Mouse (Mus musculus) T-helper 1 cell (primary cell): ENCODE results near the gene Kiss1.
"Not testable (repeated sequence)": the region's sequence is repeated elsewhere in the genome, so short reads cannot be mapped to it uniquely, and the experiment has no call there.

Experiments
- in situ Hi-C: fragments of 300-600 bp; cut with MboI, MseI; formaldehyde crosslinking; loops from one replicate; pipeline ENCODE4 v1.15.1; 2025; ENCODE audit warnings: high pct_unique_total_duplicates

Kiss1 gene

GRCm38 (mm10) chr1:133316577-133316976 lies 5.1 kb upstream of the Kiss1 start:
- in situ Hi-C loops = loop anchor here (5.0 kb wide), 1 partner anchor 36 kb away; the partner anchor contains the start of gene Ren1

- in situ Hi-C loops = loop anchor here (5.0 kb wide), 1 partner anchor 35 kb away; the partner anchor contains the start of gene Ren1
Observed at GRCm38 (mm10) chr1:133317149-133317548, 4.5 kb upstream of the Kiss1 start.

- in situ Hi-C loops = no loop called here
Observed at GRCm38 (mm10) chr1:133323333-133323732, 1.7 kb downstream of the Kiss1 start.

DNA sequence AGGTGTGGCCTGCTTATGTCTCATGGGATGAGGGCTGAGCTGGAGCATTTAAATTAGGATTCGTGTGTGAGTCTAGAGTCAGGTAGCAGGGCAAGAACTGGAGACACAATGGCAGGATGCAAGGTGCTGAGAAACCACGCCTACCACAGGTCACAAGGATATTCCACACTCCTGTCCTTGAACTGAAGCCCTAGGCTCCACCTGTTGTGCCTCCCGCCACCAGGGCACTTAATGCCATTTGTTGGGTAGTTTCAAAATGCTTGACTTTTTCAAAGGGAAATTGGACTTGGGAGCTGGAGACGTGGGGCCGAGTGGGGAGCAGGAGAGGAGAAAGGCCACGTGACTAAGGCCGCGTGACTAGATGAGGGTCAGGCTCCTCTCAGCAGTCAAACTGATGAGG lies 4.3 kb downstream of the Kiss1 start:
- in situ Hi-C loops = no loop called here

- in situ Hi-C loops = no loop called here
Observed at GRCm38 (mm10) chr1:133327094-133327493, 5.4 kb downstream of the Kiss1 start.

DNA sequence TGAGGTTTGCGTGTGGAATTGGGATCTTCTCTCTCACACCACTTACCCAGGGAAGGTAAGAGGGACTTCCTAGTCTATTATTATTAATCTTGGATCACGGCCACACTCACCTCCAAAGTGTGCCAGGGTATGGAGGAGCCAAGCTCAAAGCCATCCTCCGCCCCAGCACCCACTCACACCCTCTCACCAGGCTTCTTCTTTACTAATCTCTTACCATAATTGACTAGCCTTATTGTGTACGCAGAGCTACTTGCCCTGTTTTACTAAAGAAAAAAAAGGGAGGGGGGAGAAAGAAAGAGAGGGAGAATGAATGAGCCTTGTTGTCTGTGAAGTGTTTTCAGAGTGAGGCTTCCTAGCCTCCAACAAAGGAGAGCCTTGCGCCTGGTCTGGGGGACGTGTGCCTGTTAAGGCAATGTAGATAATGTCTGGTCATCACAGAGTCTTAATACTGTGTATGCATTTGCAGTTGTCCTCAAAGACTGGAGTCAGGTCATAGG lies 6.7 kb downstream of the Kiss1 start:
- in situ Hi-C loops = no loop called here

- in situ Hi-C loops = no loop called here
Observed at GRCm38 (mm10) chr1:133328896-133329637, 7.4 kb downstream of the Kiss1 start.

GRCm38 (mm10) chr1:133329638-133329964 lies 7.9 kb downstream of the Kiss1 start:
- in situ Hi-C loops = no loop called here

DNA sequence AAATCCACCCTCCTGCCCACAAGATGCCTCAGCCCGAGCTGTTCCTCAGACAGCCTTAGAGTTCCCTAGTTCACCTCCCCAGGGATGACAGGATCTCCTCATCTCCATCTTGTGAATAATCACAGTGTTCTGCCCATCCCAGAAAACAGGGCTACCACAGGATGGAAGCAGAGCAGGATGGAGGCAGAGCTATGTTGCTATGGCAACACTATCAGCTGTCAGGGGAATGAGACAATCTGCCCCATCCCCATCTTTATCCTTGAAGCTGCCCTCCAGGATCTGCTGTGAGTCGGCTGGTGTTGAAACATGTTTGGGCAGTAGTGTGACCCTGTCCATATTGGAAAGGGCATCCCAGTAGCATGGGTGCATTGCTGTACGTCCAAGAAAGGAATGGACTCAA lies 9.5 kb downstream of the Kiss1 start:
- in situ Hi-C loops = no loop called here

DNA sequence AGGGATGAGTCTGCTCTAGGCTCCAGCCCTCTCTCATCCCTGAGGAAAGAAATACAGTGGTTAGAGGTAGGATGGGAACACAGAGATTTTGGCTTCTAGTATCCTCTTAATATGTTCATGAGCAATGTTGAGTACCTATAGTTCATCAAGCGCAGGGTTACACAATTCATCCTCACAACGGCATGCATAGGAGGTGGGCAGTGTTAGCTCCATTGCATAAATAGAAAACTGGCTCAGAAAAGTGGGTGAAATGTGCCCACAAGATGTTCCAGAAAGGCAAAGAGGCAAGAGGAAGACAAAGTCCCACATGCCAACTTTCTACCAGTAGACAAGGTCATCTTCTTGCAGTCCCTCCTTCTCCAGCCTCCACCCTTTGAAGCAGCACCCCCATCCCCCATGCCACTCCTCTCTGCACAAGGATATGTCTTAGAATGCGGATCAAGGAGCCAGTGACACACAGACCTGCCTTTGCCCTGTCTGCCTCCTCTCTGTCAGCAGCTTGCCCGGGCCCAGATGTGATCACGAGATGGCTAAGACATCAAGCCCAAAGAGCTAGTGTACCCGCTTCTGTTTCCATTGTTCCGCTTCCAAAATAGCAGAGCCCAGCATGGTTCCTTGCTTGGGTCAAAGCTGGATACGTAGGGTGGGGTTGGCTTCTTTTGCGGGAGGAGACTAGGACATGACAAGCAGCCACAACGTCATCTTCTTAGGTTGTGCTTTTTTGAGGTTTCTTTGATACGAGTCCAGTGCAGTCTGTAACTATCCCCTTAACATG lies 11.2 kb downstream of the Kiss1 start:
- in situ Hi-C loops = no loop called here

DNA sequence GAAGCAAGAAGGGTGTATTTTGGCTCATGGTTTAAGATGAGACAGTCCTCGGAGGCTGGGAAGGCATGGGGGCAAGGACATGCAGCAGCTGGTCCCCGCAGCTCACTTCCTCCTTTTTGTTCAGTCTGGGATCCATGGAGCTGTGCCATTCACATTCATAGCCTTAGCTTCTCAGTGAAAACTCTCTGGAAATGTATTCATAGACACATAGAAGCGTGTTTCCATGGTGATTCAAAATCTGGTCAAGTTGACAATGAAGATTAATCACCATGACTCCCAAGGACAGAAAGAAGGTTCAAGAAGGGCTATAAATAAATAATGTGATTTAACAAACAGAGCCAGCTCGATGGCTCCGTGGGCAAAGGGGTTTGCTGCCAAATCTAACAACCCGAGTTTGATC lies 12.3 kb downstream of the Kiss1 start:
- in situ Hi-C loops = no loop called here

GRCm38 (mm10) chr1:133340403-133340802 lies 18.7 kb downstream of the Kiss1 start:
- in situ Hi-C loops = not testable (repeated sequence)

- in situ Hi-C loops = no loop called here
Observed at GRCm38 (mm10) chr1:133344357-133344756, 22.7 kb downstream of the Kiss1 start.

DNA sequence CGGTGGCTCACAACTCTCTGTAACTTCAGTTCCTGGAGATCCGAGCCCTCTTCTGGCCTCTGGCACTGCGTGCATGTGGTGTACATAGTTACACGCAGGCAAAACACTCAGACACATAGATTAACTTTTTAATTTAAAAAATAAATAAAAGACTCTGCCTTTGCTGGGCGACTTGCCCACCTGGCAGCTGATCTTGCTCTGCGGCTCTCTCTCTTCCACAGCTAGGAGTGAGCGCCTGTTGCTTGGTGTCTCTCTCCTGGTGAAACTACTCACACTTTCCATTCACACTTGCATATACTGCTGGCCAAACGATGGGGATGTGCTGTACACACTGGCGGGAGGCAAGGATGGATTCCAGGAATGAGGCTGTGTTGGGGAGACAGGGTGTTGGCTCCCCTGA lies 24.9 kb downstream of the Kiss1 start:
- in situ Hi-C loops = no loop called here

DNA sequence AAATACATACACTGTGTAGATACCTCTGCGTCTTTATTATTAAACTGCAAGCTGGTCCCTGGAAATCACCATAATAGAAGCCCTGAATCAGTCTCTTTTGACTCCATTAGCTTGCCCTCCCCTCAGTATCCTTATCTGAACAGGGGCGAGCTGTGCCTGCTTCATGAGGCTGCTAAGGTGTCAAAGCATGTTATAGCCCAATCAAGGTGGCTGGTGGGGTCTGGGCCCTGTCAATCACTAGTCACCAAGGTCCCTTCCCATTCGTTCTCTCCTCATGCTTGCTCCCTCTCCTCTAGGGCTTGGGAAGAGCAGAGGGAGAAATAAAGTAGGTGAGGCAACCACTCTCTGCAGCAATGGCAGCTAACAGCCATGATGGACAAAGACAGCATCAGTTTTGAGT lies 25.6 kb downstream of the Kiss1 start:
- in situ Hi-C loops = no loop called here

- in situ Hi-C loops = no loop called here
Observed at GRCm38 (mm10) chr1:133347693-133348520, 26.2 kb downstream of the Kiss1 start.

DNA sequence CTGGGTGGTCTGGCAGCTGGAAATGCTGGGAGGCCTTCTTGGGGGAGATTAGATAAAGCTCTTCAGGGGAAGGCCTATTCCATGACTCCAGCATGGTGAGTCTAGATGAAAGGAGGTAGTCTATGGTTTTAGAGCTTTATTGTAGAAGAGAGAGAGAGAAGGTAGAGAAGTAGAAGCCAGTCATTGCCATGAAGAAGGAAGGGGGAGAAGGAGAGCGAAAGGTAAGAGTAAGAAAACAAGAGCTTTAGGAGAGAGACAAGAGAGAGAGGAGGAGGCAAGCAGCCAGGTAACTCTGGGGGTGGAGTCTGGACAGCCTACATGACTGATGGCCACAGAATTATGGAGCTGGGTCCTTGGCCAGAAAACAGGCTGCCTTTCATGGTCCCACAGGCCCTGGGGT lies 28.5 kb downstream of the Kiss1 start, which contains the start of gene Ren1:
Ren1 (plus strand) TSS at position 301 of the 400 bp plus-strand sequence.
- in situ Hi-C loops = loop anchor here (5.0 kb wide), 1 partner anchor 33 kb away; no protein-coding TSS in a partner anchor

DNA sequence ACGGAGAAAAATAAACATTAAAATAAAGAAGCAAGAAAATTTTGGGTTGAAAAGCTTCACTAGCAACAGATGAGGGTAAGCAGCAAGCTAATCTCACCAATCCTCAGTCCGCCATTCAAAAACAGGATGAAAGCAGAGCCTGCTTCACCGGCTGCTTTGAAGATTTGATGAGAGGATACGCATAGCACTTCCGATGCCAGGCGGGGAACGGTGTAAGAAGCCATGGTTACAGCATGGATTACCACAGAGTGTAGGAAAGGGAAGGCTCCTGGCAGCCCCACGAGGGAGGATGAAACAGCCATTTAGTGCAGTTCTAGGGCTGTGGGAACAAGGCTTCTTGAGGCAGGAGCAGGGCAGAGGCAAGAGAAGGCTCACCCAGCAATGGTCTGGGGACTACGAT lies 30.1 kb downstream of the Kiss1 start:
- in situ Hi-C loops = loop anchor here (5.0 kb wide), 1 partner anchor 34 kb away; no protein-coding TSS in a partner anchor

- in situ Hi-C loops = loop anchor here (5.0 kb wide), 1 partner anchor 36 kb away; no protein-coding TSS in a partner anchor
Observed at GRCm38 (mm10) chr1:133353371-133353809, 31.7 kb downstream of the Kiss1 start.

- in situ Hi-C loops = no loop called here
Observed at GRCm38 (mm10) chr1:133355469-133355868, 33.8 kb downstream of the Kiss1 start.

DNA sequence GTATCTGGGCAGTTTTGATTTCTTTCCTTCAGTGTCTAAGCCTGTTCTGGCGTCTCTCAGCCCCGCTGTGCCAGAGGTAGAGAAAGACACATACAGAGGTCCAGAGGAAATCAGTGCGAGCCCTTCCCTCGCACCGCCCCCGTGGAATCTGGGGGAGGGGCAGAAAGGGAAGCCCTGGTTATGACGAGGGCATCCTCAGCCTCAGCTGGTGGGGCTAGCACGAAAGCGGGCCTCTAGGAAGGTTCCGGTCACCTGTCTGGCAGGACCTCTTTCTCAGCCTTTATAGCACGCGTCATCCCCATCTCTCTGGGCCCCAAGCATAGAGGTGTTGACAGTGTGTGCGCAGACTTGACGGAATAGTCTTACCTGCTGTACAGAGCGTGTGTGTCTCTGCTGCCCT lies 34.2 kb downstream of the Kiss1 start:
- in situ Hi-C loops = no loop called here

GRCm38 (mm10) chr1:133356330-133356729 lies 34.7 kb downstream of the Kiss1 start:
- in situ Hi-C loops = no loop called here
